Mouse (Mus musculus): ENCODE data around the gene Arl5a. TPM values are rescaled to one million over a fixed set of nuclear protein-coding genes. Genes with fewer than 3 reads are reported as not detected.

Arl5a gene
- polyA plus RNA-seq (2015; fragmentation: Nextera tagmentation; extraction: Ambion mirVana) = 14.9 and 15.5 TPM in 2 replicates

DNA sequence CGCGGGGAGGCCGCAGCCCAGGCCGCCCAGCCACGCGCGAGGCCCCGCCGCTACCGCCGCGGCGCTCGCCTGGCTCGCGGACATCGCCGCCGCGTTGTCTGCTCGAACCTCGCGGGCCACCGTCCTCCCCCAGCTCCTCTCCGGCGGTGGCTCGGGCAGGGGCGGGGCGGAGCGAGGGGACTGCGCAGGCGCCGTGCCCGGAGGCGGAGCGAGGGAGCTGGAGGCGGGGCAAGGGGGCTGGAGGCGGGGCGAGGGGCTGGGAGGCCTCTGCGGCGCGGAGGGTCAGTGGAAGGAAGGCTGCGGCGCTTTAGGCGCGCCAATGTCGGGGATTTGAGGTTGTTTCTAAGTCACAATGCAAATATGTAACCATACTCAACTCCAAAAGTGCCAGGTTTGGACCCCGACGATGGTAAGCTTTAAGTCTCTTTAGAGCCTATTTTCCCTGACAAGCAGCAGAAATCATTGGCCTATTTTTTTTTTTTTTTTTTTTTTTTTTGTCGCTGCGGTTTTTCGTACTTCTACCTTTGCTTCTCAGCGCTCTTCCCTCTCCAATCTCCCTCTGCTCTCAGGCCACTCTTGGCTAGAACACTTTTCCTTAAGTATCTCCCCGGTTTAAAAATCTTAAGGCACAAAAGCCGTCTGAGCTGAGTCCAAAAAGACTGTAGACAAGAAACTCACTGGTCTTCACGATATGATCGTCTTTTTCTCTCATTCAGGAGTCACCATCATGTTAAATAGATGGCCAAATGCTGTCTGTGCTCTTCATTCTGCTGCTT lies at the start of gene Arl5a:
TSS of gene Arl5a (minus strand) at position 155 of the 776 bp plus-strand sequence.
- peak; percentile 91 for DNase-seq (ENCODE audit: low spot score)

GRCm38 (mm10) chr2:52471545-52472291 lies 47.0 kb upstream of the Arl5a start:
- DNase-seq (ENCODE audit: low spot score) = no peak

DNA sequence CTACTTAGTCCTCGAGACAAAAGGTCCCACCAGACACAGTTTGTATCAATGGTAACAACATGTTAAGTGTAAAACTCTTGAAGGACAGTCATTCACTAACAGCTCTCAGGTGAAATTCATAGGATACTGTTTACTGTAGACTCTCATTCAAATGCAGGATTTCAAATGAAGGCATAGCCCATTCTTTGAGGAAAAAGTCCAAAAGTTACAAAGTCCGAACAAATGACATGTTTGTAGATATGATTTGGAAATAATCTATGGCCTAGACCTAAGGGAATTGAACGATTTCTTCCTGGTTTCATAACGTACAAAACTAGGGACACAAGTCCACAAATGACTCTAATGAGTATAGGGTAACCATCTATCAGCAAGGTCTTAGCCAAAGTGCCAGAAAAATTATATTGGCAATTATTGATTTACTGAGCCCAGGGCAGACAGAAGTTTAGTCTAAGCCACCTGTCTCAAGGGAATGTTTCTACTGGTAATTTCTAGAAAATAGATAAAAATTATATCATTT lies 45.4 kb upstream of the Arl5a start:
- DNase-seq (ENCODE audit: low spot score) = no peak

DNA sequence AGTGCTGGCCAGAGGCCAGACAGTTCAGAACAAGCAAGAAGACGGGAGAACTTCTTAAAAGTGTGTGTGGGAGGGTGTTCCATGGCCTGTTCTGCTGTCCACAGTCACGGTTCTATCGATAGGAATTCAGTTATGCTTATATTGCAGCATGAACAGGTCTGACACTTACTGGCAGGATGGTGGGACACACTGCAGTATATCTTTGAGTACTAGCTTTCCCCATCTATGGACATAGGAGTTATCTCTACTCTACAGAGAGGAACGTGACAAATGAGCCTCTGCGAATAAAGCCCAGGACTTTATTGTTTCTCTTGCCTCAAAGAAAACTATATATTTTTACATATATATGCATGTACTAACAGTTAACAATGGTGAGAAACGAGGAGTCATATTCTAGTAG lies 42.9 kb upstream of the Arl5a start:
- DNase-seq (ENCODE audit: low spot score) = no peak

DNA sequence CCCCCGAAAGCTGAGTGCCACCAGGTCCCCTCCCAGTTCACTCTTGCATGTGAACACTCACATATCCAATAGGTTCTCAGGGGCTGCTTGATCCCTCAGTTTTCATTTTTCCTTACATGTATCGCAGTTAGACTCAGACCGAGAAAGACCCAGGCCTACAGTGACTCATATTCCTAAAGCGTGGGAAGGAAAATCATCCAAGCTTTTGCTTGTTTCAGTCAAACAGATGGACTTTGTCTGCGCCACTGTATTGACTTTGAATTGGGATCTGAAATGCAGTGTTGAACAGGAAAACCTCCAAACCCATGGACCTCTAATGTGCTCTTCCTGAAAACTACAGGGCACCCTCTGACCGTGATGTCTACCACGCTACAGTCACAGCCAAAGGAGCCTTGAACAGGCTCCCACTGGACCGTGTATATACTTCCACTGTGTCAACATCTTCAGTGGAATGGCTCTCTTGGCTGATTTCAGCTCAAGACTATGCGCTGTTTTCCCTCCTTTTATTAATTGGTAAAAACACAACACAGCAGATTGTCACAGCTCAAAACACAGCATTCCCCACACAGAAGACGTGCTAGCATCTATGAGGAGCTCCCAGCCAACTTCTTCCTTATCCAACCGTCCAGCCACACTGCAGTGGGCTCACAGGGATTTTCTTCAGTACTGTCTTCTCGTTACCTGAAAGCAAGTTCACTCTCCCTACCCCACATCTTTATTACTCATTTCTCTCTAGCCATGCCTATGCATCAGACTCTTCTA lies 36.7 kb upstream of the Arl5a start:
- no peak for DNase-seq (ENCODE audit: low spot score)

GRCm38 (mm10) chr2:52455606-52456479 lies 31.1 kb upstream of the Arl5a start:
- no peak for DNase-seq (ENCODE audit: low spot score)

GRCm38 (mm10) chr2:52449818-52450217 lies 25.1 kb upstream of the Arl5a start:
- DNase-seq (ENCODE audit: low spot score) = no peak

DNA sequence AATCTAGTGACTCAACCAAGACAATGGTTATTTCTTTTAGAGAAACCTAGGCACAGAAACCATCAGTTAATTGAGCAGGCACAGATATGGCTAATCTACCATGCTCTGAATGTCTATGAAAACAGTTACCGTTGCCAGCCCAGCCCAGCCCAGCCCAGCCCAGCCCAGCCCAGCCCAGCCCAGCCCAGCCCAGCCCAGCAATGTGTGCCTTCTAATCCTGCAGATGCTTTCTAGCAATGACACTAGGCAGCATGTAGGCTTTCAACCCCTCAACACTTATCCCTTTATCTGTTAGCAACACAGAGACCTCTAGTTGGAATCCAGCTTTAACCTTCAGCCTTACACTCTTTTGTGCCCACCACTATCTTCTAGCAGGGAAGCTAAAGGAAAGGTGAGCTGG lies 24.2 kb upstream of the Arl5a start:
- DNase-seq (ENCODE audit: low spot score) = no peak

DNA sequence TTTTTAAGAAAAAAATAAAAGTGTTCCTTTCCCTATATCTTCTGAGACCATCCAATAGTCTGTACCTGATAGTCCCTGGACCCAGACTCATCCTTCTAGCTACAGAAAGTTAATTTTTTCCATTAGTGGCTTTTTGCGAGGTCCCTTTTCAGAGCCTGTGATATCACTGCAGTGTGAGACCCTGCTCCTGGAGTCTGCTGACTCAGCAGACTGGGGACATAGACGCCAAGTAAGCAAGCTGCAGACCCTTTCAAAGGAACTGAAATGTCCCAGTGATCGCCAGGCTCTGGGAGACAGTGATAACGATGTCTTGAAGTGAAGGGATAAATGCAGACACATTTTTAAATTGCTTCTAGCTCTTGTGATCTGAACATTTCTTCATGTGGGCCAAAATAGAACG lies 21.9 kb upstream of the Arl5a start:
- no peak for DNase-seq (ENCODE audit: low spot score)

- DNase-seq (ENCODE audit: low spot score) = no peak
These were observed 17.4 kb upstream of the Arl5a start for GRCm38 (mm10) chr2:52442125-52442524.

DNA sequence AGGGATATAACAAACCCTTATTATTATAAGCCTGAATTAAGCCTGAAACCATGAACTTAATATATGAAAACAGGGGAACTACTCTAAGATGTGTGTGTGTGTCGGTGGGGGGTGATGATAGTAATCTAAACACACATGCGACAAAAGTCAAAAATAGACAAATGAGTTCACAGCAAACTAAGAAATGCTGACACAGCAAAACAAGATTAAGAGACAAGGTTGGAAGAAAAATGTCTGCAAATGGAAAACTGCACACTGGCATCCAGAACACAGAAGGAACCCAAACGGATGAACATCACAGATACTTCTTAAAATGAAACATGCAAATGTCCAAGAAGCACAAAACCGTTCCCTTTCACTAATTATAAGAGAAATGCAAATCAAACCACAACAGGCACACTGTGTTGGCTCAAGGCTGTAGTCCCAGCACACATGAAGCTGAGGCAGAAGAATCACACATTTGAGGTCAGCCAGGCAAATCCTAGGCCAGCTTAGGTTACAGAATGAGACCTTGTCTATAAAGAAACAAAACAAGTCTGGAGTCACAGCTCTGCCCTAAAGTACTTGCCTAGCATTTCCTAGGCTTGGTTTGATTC lies 15.8 kb upstream of the Arl5a start:
- no peak for DNase-seq (ENCODE audit: low spot score)

DNA sequence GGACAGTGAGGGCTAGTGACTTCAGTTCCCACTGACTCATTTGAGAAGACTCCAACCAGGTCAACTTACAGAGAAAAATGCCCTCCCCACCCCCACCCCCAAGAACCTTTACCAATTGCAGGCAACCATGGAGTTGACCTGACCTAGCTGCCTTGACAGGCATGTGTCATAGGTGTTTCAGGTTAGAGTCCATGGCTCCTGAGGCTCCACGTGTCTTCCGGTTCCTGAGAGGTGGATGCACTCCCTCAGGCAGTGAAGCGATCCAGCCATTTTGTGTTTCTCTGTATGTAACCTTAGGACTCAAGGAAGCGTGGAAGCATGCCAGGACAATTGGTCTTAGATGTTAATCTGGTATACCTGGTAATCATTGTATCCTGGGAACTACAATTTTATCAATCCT lies 13.7 kb upstream of the Arl5a start:
- DNase-seq (ENCODE audit: low spot score) = no peak

GRCm38 (mm10) chr2:52438013-52438412 lies 13.3 kb upstream of the Arl5a start:
- no peak for DNase-seq (ENCODE audit: low spot score)

DNA sequence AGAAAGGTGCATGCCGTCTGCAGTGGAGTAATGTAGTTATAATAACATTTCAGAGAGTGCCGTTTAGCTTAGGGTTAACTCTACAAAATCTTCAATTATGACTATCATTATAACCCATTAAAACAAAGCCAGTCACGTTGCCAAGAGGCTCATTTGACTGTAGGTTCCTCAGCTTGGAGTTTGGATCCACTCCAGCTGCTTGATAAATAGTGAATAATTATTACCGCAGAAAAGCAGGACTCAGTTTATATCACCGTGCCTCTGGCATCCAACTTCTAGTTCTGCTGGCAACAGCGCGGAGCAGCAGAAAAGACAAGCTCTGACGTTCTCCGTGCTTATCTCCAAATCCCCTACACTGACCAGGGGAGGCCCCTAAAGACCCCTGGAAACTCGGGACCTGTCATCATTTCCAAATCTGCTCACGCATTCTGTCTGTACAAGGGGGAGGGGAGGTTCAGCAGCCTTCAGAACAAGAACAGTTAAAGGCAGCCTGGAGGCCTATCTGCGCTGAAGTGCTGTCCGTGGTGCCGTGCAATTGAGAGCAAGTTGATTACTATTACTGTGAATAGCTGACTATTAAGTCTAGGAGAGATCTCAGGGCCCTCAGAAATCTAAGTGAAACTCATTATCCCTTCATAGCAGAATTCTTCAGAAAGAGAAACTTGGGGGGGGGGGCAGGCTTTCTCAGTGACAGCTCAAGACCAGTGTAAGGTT lies 11.4 kb upstream of the Arl5a start:
- DNase-seq (ENCODE audit: low spot score) = no peak

- no peak for DNase-seq (ENCODE audit: low spot score)
These were observed 8.7 kb upstream of the Arl5a start for GRCm38 (mm10) chr2:52433365-52433764.

DNA sequence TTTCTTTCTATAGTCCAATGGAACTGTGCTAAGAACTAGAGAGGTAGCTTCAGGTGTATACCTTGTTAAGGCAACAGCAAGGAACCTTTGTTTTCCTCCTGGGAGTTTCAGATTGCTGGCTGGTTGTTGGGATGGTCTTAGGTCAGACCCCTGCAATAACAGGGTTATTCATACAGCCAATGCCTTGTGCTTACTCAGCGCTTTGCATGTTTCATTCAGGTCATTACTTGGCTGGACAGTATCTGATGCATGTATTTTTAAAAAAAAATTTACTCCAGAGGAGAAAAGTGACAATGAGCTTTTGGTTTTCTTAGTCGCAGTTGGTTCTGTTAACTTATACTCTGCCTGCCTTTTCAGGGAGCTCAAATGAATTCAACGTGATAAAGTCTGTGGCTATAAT lies 2.7 kb upstream of the Arl5a start:
- no peak for DNase-seq (ENCODE audit: low spot score)

DNA sequence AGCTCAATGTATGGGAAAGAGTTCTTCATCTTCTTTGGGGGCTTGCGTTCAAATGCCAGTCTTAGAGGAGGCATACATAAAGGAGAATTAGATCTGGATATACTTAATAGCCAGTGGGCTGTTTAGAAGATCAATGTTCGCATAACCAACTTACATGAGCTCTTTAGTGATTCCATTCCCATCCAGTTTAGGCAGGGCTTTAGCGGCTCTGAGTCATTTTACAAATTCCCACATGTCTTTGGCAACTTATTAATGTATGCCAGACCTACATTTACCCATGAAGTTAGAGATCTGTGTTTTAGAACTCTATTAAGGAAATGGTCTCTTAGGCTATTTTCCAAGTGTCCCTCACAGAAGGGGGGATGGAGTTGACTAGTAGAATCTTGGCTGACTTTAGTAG lies 1.3 kb upstream of the Arl5a start:
- no peak for DNase-seq (ENCODE audit: low spot score)

- no peak for DNase-seq (ENCODE audit: low spot score)
These were observed 758 bp upstream of the Arl5a start for GRCm38 (mm10) chr2:52425523-52425795.

DNA sequence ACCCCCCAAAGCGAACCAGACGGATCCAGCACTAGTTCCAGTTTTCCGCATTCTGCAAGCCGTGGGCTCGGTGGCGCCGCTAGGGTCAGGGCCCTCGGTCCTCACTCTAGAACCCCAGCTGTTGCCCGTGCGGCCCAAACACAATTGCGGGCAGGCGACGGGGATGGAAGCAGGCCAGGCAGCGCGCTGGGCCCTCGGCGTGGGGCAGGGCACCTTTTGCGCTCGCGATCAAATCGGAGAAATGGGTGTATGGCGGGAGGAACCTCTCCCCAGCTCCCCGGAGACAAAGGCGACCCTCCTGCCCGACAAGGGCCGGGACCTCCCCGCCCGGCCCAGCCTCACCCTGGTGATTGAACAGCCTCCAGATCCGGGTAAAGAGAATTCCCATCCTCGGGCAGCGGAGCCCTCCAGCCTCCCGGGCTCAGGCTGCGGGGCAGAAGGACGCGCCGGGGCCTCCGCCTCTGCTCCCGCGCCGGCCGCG lies 413 bp downstream of the Arl5a start:
- DNase-seq (ENCODE audit: low spot score) = no peak

Measured in thymus, postnatal 0 days (tissue).